Mouse (Mus musculus): Measurements from ENCODE around the gene Micu1.
"Not testable (repeated sequence)": the region's sequence is repeated elsewhere in the genome, so short reads cannot be mapped to it uniquely, and the experiment has no call there.

Gene Micu1

DNA sequence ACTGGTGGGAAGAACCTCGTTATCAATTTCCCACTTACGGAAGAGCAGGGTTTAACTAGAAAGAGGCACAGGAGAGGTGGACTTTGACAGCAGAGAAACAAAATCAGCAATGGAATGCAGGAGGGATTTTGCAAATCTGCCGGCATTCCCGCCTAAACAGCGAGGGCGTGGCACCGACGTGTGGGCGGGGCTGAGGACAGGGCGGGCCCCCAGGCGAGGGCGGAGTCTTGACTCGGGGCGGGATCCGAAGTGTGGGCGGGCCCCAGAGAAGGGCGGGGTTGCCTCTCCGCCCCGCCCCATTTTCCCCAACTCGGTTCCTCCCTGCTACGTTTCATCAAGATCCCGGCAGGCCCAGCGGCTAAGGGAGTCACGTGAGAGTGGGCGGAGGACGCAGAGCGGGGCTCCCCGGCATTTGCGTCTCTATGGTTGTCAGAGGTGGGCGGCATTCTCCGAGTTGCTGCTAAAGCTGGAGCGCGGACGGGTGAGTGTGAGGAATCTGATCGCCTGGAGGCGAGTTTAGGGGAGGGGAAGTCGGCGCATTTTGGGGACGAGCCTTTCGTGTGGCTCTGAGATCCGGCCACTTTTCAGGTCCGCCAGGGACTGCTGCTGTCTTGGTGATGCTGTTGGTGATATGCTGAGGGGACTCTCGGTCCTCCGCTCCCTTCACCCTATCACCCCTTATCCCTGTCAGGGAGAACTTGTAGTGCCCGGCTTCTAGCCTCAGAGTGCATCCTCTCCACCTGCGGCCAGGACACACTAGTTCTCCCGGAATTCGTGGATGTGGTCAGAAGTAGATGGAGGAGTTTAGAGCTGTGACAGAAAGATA lies at the start of gene Micu1:
Gene Micu1 (plus strand): TSS at position 271 of the 826 bp plus-strand sequence.
- peak; percentile 89 for DNase-seq (ENCODE audit: low spot score)

DNA sequence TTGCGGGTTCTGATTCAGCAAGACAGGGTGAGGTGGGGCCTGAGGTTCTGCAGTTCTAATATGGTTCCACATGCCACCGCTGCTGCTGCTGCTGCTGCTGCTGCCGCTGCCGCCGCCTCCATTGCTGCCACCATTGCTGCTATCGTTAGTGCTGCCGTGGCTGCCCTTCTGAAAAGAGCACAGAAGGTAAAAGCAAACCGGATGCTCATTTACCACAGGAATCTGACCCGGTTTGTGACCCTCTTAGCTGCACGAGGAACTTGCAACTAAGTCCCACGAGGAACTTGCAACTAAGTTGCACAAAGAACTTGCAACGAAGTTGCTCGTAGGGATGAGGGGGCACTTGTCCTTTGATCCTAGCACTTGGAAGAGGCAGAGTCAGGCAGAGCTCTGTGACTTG lies 45.5 kb upstream of the Micu1 start:
- DNase-seq (ENCODE audit: low spot score), result no peak

DNA sequence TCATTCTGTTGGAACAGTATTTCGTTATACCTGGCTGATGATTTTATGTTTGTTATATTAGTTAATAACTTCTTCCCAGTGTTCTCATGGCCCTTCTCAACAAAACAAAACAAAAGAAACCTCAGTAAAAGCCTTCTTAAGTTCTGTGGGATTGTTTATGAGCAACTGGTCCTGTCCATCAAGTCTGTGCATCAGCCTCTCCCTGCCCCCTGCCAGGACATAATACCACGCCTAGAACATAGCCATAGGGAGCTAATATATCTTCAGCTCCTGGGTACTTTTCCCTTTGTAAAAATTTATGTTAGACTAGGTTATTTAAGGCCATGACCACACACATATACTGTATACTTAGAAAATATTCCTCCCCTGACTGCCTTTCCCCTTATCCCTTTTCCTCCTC lies 37.5 kb upstream of the Micu1 start:
- DNase-seq (ENCODE audit: low spot score), result no peak

DNA sequence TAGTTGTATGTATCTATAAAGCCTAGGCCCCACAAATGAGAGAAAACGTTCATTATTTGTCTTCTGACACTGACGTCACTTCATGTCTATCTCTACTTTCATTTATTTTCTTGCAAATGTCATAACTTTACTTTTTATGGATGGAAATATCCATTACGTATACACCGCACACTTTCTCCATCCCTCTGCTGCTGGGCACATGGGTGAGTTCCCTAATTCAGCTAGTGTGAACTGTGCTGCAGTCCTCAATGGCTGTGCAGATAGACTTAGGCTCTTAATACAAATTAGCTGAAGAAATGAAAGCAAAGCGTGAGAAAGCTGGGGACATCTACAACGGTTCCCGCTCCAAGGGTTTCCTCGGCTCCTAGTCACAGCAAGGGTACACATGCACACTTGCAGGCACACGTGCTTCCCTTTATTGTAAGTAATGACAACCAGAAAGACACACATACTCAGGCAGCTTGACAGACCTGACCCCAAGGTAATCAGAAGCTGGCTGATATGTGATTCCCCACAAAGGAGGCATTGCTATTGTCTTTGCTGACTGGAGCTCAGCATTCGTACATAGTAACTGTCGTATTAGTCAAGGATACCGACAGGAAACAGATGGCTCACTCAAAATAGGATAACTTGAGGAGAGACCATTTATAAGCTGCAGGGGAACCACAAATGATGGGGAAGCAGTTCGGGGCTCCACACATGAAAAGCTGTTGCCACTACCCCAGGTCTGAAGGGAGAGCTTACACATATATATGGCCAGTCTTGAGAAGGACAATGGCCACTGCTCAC lies 36.6 kb upstream of the Micu1 start:
- DNase-seq (ENCODE audit: low spot score), result no peak

DNA sequence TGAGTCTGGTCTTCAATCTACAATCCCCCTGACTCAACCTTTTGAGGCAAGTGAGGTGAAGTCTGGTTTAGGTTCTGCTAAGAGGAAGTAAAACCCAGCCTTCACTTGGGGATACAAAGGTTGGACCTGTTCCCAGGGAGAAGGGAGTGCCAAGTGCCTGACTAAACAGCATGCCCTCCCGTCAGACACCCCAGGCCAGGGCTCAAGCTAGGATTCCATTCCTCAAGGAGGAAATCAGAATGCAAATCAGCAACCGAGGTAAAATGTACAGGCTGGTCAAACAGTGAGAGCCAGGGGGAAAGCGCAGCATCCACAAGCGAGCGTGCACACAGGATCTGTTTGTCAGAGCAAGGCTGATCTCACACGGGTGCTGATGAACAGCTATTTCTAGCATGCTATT lies 34.9 kb upstream of the Micu1 start:
- DNase-seq (ENCODE audit: low spot score), result no peak

DNA sequence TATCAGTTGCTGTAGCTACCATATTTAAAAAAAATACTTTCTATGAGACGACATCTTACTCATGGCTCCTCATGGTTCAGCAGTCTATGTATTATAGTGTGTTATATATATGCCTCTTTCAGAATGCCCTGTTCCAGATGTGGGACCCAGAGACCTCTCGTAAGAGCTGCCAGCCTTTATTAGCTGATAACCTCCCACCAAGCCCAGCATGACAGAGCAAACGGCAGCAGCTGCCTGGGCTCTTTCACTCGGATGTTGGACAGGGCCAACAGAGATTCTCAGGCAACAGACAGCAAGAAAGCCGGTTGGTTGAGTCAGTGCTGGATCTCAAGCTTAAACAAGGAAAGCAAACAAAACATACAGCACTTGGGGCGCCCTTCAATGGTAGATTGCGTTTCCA lies 33.8 kb upstream of the Micu1 start:
- no peak for DNase-seq (ENCODE audit: low spot score)

DNA sequence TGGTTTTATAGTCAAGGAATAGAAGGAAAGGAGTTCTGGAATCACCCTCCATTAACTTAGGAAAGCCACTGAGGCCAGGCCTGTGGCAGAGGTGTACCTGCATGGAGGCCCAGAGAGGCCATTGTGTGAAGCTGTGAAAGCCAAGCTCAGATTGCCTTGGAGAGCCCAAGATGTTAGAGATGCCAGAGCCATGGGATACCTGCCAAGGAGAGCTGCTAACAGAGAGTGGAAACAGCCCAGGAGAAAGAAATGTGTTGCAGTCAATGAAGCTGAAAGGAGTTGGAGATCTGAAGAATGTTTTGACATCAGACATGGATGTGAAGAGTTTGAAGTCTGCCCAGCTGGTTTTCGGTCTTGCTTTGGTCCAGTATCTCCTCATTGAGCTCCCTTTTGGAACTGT lies 24.4 kb upstream of the Micu1 start:
- no peak for DNase-seq (ENCODE audit: low spot score)

DNA sequence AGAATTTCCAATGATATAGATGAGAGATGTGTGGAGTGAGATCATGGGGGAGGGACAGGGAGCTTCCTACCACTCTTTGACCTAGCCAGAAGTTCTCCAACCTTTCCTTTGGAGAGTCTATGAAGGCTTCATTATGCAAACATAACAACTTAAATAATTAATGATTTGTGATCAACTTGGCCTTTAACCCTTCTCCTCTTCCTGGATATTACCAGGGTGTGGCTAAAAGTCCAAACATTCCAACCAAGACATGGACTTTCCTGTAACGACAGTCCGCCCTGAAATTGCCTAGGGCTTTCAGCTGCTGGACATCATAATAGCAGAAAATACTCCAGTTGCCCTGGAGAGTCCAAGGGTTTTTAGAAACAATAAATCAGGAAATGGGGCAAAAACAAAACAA lies 23.1 kb upstream of the Micu1 start:
- DNase-seq (ENCODE audit: low spot score), result no peak

DNA sequence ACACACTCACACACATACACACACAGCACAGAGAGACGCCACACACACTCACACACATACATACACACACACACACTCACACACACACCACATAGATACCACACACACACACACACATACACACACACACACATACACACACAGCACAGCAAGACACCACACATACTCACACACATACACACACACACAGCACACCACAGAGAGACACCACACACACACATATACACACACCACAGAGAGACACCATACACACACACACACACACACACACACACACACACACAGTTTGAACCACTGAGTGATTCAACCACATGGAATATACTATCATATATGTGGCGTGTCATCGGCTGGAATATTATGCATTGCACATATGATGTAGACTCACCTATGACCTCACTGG lies 16.7 kb upstream of the Micu1 start:
- not testable (repeated sequence) for DNase-seq (ENCODE audit: low spot score)

DNA sequence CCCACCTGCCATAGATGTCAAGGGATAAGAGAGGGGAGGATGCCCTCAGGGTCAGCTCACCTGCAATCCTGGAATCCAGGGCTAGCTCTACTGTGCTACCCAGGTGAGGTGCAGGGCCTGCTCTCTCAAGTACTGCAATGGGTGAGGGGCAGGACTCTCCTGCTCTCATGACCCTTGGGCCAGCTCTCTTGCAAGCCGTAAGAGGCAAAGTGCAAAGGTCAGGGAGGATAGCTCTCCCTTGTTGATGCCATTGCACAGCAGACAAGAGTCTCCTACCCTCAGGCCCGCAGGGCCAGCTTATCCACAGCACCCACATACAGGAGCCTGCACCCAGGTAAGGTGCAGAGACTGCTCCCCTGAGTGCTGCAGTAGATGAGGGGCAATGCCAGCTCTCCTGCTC lies 15.2 kb upstream of the Micu1 start:
- DNase-seq (ENCODE audit: low spot score), result no peak

DNA sequence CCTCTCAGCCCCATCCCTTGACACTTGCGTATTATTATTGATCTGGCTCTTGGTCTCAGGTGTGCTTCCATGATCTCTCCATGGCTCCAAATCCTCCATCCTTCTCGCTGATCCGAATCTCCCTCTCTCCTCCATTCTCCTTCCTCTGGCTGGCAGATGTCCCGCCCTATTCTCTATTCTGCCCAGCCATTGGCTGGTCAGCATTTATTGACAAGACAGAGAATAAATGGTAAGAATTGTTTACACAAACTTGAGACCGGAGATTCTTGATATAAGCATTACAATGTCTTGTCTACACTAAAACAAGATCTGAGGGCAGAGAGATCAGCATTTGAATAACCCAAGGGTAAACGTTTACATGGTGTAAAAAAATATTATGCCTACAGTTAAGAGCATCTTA lies 12.4 kb upstream of the Micu1 start:
- no peak for DNase-seq (ENCODE audit: low spot score)

DNA sequence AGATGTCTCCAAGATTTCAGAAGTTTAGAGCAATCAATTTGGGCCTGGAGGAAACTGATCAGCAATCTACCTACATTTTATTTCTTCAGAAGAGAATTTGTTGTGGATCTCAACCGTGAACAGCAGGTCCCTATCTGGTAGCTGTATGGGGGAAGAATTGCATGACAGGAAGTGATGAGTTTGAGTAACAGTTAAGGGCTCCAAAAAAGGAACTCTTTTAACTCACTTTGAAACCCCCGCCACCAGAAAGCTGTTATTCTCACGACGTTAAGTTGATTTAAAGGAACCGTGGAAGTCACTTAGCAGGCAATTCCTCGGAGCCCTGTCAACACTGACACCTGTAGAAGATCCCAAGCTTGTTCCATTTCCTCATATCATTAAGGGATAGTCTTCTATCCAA lies 9.8 kb upstream of the Micu1 start:
- DNase-seq (ENCODE audit: low spot score), result no peak

DNA sequence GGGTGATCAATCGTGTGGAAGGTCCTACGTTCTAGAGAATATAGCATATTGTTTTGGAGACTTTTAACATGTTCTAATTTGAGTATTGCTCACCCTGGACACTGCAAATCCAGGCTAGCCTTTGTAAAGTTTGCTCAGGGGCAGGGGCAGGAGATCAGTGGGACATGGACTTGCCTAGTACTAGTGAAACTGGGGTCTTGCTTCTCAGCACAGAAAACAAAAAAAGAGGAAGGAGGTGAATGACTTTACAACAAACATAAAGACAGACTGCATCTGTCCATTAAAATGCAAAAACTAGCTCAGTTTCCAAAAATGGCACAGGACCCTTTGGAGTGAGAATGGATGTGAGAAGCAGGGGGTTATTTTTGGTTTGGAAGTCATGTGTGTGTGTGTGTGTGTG lies 8.2 kb upstream of the Micu1 start:
- no peak for DNase-seq (ENCODE audit: low spot score)

DNA sequence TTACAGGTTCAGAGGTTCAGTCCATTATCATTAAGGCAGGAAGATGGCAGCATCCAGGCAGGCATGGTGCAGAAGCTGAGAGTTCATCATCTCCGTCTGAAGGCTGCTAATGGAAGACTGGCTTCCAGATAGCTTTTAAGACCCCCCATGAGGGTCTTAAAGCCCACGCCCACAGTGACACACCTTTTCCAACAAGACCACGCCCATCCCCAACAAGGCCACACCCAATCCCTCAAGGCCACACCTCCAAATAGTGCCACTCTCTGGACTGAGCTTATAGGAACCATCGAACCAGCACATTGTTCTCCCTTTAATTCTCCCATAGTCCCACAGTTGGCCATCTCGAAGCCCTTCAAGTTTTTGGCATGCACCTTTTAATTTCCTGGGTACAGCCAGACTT lies 2.8 kb upstream of the Micu1 start:
- no peak for DNase-seq (ENCODE audit: low spot score)

DNA sequence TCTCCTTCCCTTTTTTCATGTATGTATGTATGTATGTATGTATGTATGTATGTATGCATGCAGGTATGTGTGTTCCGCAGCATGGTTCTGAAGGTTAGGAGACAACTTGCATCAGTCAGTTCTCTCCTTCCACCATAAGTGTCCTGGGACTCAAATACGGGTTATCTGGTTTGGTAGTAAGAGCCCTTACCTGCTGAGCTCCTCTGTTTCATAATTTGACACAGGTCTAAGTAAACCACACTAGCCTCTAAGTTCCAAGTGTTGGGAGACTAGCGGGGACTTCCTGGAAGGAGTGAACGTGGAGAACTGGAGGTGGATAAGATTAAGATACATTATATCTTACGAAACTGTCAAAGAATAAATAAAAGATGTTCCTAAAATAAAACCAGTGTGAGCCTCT lies 472 bp upstream of the Micu1 start:
- no peak for DNase-seq (ENCODE audit: low spot score)

DNA sequence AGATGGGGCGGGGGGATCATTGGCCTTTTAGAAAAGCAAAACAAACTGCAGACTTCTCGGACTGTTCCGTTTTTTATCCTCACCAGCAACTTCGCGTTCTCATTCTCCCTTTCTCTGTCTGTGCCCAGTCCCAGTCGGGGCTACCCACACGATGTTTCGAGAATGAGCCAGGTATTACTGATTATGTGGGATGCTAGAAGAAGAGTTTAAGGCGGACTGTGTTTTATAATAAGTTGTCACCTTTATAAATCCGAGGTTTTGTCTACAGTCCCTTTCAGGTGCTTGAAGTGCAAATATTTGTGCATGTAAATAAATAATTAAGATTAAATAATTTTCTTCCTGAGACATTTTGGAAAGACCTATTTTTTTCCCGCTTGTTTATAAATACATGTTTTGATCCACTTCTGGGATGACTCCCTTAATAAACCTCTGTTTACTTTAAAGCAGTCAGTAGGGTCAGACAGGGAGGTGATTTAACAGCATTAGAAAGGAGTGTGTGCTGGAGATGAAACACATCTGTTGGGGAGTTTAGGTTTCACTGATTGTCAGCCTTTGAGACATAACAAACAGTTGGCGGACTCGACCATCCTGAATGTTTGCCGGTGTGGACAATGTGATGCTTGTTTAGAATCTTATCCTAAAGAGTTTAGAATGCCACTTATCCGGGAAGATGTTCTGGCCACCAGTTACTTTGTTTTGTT lies 933 bp downstream of the Micu1 start:
- DNase-seq (ENCODE audit: low spot score), result no peak

DNA sequence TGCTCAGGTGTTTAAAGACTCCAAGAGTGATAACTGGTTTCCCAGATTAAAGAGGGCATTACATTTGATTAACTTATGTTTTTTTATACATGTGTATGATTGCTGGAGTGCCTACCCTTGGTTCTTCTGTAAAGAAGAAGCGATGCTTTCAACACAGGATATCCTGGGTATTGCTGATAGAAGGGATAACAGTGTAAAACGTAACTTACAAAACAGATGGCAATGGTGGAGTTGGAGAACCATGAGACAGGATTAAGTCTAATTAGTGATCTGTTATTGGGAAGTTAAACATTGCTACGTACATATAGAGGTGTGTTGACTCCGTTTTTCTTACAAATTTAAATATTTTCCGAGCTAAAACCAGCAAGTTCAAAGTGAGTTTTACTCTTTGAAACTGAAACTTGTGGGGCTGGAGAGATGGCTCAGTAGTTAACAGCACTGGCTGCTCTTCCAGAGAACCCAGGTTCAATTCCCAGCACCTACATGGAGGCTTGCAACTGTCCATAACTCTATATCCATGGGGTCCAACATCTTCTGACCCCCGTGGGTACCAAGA lies 4.8 kb downstream of the Micu1 start:
- DNase-seq (ENCODE audit: low spot score), result no peak

DNA sequence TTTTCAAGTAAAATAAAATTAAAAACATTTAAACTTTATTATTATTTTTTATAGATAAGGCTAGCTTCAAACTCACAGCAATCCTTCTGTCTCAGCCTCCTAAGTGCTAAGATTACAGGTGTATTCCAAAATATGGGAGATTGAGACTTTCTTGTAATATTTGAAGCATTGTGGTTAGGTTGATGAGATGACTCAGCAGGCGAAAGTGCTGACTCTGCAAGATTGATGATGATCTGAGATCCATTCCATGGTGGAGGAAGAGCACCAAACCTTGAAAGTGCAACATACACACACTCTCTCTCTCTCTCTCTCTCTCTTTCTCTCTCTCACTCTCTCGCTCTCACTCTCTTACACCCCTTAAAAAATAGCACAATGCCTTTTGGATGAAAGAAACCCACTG lies 5.3 kb downstream of the Micu1 start:
- DNase-seq (ENCODE audit: low spot score), result no peak

DNA sequence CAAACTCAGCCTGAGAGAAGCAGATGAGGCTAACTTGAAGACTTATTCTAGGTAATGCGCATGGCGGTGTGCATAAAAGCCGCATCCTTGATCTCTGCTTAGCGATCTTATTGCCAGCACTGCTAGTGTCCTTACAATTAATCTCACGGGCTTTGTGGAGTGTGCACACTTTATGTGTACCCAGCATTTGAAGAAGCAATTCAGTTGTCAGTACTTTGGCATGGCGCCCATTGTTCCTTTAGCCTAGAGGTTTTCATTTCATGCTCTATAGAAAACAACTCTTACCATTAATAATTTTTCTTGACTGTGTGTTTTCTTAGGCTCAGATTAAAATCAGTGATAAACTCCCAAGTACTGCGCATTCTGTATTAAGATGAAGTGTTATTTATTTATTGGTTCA lies 7.0 kb downstream of the Micu1 start:
- DNase-seq (ENCODE audit: low spot score), result no peak

DNA sequence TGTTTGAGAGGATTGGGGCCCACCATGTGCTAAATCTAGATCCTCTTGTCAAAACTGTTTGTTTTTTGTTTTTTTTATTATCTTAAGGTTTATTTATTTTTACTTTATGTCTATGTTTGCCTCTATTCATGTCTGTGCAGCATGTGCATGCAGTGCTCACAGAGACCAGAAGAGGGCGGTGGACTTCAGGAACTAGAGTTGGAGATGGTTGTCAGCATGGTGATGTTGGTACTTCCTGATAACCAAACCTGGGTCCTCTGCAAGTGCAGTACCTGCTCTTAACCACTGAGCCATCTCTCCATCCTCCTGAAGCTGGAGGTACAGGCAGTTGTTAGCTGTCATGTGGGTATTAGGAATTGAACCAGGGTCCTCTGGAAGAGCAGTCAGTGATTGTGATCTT lies 8.0 kb downstream of the Micu1 start:
- DNase-seq (ENCODE audit: low spot score), result no peak

DNA sequence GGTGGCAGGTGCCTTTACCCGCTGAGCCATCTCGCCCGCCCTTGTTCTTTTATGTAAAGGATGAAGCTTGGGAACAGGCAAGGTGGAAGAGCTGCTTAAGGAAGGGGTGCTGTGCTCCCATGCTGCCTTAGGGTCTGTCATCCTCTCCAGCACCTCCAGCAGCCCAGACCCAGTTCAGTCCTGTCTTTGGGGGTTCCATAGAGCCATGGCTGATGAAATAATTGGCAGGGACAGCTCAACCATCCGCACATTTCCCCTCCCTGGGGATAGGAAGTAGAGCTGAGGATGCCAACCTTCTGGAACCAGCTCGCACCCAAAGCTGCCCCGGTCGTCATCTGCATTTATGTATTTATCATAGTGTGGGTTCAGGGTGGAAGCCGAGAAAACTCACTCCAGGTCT lies 9.8 kb downstream of the Micu1 start:
- DNase-seq (ENCODE audit: low spot score), result no peak

DNA sequence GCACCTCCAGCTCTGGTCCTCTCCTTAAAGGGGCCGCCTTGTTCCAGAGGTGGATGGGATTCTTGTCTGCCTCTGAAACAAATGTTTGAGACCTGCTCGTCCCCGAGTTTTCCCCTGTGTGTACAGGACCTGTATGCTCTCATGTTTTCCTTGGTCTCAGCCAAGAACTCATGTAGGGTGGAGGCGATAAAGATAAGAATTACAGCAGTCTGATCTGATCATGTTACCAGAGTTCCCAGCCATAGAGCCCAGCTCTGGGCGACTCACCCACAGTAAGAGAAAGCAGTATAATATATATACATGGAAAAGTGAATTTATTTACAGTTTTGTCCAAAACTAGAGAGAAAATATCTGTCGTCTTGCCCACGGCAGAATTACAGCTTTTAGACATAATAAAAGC lies 17.7 kb downstream of the Micu1 start:
- DNase-seq (ENCODE audit: low spot score), result no peak

DNA sequence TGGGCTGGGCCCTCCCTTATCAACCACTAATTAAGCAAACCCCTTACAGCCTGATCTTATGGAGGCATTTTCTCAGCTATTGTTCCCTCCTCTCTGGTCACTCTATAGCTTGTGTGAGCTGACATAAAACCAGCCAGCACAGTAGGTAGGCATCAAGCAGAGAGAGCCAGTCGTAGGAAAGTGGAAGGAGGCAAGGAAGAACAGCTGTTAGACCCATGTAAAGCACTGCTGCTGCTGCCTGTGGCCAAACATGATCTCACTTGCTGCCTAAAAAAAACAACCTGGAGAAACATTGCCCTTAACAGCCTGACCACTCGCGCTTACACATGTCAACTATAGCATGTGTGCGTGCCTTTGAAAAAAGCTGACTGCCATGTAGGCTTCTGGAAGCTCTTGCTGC lies 19.3 kb downstream of the Micu1 start:
- DNase-seq (ENCODE audit: low spot score), result no peak

All from urinary bladder, postnatal 10 days (tissue).